Mouse (Mus musculus) lung, postnatal 0 days (tissue): ENCODE data around the gene Rnf216. TPM values are rescaled to one million over a fixed set of nuclear protein-coding genes. Genes with fewer than 3 reads are reported as not detected.

Source experiments
- ATAC-seq: fragments of 200-750 bp; cut with Nextera tagmentation; 2 replicates; pipeline ENCODE4 v1.8.0; 2017; ENCODE audit warnings: moderate library complexity
- DNase-seq: peaks from one replicate; pipeline ENCODE4 v3.0.0-alpha.2; 2016; ENCODE audit warnings: low spot score
- H3K27ac ChIP-seq: fragments of 300-500 bp; sonication (generic); 2 replicates; pipeline ENCODE4 v1.5.1; 2014; ENCODE audit warnings: antibody characterized with exemption, mild to moderate bottlenecking, low read length, mixed read lengths
- H3K27me3 ChIP-seq: fragments of 300-500 bp; sonication (generic); replicated peaks from 2 replicates; pipeline ENCODE4 v1.6.1; 2014; ENCODE audit warnings: low read length, mixed read lengths; ENCODE audit not compliant: insufficient read depth
- H3K36me3 ChIP-seq: fragments of 300-500 bp; sonication (generic); 2 replicates; pipeline ENCODE4 v1.6.1; 2014; ENCODE audit warnings: low read length, mixed read lengths; ENCODE audit not compliant: insufficient read depth
- H3K4me1 ChIP-seq: fragments of 300-500 bp; sonication (generic); 2 replicates; pipeline ENCODE4 v1.6.1; 2014; ENCODE audit warnings: antibody characterized with exemption, low read depth, low read length, mixed read lengths; ENCODE audit not compliant: insufficient read depth
- H3K4me2 ChIP-seq: fragments of 300-500 bp; sonication (generic); replicated peaks from 2 replicates; pipeline ENCODE4 v1.6.1; 2014; ENCODE audit warnings: low read depth, mild to moderate bottlenecking, low read length, moderate library complexity, mixed read lengths
- H3K4me3 ChIP-seq: fragments of 300-500 bp; sonication (generic); 2 replicates; pipeline ENCODE4 v1.5.1; 2014; ENCODE audit warnings: low read depth, low read length
- H3K9ac ChIP-seq: fragments of 300-500 bp; sonication (generic); replicated peaks from 2 replicates; pipeline ENCODE4 v1.6.1; 2014; ENCODE audit warnings: low read depth, mild to moderate bottlenecking
- H3K9me3 ChIP-seq: fragments of 300-500 bp; sonication (generic); 2 replicates; pipeline ENCODE4 v1.6.1; 2016; ENCODE audit warnings: low read length, mixed read lengths
- CTCF ChIP-seq: IDR thresholded peaks from 2 replicates; pipeline ENCODE4 v1.5.1; 2016; ENCODE audit warnings: antibody characterized with exemption, mild to moderate bottlenecking
- EP300 ChIP-seq: IDR thresholded peaks from 2 replicates; pipeline ENCODE4 v1.6.1; 2016; ENCODE audit warnings: antibody characterized with exemption, mild to moderate bottlenecking, control low read depth
- WGBS: fragments of 180-500 bp; shearing (Covaris S2); extraction: QIAGEN DNeasy Blood & Tissue Kit; methylation state at CpG from one replicate; pipeline ENCODE4 v1.1.7; 2014; 5-methylcytosine and 5-hydroxymethylcytosine counted together
- polyA plus RNA-seq: library from polyadenylated mRNA; unstranded; fragments of >200 nt; fragmentation: Nextera tagmentation; extraction: Ambion mirVana; gene quantifications from 2 replicates; pipeline ENCODE4 v1.2.1, GENCODE M21; 2015

The Rnf216 gene
- polyA plus RNA-seq, 1 experiment from 2014 or later: 23.2 TPM

DNA sequence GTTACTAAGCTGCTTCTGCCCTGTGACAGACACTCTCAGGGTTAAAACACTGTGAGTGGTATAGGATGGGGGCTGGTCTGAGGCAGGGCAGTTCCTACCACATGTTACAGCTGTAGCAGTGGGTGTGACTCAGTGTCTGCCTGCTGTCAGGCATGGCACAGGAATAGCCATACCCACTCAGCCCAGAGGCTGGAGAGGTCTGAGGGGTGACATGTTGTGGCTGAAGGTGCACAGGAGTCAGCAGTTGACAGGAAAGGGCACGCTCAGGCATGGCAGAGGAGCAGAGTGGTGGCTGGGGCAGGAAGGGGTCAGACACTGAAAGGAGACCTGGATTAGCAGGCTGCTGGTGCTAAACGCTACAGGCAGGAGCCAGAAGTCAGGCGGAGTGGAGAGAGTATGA lies 78.7 kb downstream of the Rnf216 start:
- H3K9me3 ChIP-seq: no peaks in the 10 kb centered on the region
- no peak overlapping the region for H3K27ac ChIP-seq
- no peak overlapping the region for H3K4me3 ChIP-seq
- DNase-seq (no peak), ATAC-seq (no peak)
- H3K27me3 ChIP-seq: no peaks in the 10 kb centered on the region
- peaks cover 5% of the 10 kb centered on the region; the same call in 1 of the 2 replicates for H3K4me1 ChIP-seq
- no peak for TF ChIP-seq CTCF
- no peak for TF ChIP-seq EP300
- 76% methylated on average over 3 of the region's 3 CpGs for WGBS
- no peak overlapping the region for H3K4me2 ChIP-seq
- no peak overlapping the region for H3K9ac ChIP-seq
- H3K36me3 ChIP-seq: no peaks in the 10 kb centered on the region

GRCm38 (mm10) chr5:143033277-143033676 lies 79.5 kb downstream of the Rnf216 start:
- peaks cover 5% of the 10 kb centered on the region; the same call in 1 of the 2 replicates for H3K4me1 ChIP-seq
- H3K27me3 ChIP-seq: no peaks in the 10 kb centered on the region
- no peak overlapping the region for H3K4me2 ChIP-seq
- no peak overlapping the region for H3K4me3 ChIP-seq
- no peaks in the 10 kb centered on the region for H3K9me3 ChIP-seq
- no peak for ATAC-seq
- no peak overlapping the region for H3K9ac ChIP-seq
- no peak for DNase-seq
- H3K36me3 ChIP-seq: no peaks in the 10 kb centered on the region
- WGBS: 78% methylated on average over 3 of the region's 3 CpGs
- no peak overlapping the region for H3K27ac ChIP-seq
- no peak for TF ChIP-seq EP300
- TF ChIP-seq CTCF: no peak

DNA sequence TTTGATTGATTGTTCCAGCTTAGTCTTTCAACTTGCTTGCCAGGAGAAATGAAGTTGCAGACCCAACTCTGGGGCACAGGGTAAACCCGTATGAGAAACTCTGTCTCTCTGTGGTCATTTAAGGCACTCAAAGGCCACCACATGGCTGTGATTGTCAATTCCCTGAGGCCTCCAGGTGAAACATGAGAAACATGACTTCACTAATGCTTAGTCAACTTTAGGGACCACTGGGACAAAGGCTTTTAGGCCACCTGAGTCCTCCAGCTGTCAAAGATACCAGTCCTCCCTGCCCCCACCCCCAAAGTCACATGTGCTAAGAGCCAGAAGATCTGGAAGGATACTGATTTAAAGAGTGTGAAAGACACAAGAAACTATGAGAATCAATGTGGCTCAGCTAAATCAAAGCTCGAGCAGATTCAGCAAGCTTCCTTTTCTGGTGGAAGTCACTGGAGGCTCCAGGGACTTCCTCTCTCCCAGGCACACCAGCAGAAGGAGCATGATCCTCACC lies 80.1 kb downstream of the Rnf216 start:
- Histone ChIP-seq H3K9me3 (no peaks in the 10 kb centered on the region), H3K27me3 (no peaks in the 10 kb centered on the region), H3K4me3 (no peak overlapping the region), H3K4me1 (peaks cover 5% of the 10 kb centered on the region; the same call in 1 of the 2 replicates), H3K9ac (no peak overlapping the region), H3K36me3 (0 out of 2 replicates have a peak, but pooled peaks cover 1% of the 10 kb centered on the region), H3K27ac (no peak overlapping the region), H3K4me2 (no peak overlapping the region)
- no peak for DNase-seq
- no peak for ATAC-seq
- WGBS: 41% methylated on average over 2 of the region's 2 CpGs
- TF ChIP-seq CTCF (no peak), EP300 (no peak)

DNA sequence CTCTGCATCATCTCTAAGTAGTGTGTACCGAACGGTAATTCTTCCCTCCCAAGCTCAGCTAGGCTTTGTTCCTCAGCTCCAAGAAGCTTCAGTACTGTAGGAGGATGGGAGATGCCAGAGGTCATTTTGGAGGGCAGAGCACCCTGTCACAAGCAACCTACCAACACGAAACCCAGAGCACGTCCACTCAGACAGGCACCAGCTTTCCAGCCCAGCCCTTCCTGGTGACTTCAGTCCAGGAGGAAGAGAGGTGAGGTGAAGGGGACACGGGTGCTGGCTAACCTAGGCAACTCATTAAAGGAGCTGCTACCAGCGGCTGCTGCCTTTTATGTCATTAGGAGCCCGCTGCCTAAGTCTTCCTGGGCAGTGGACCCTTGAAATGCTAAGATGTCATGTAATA lies 81.1 kb downstream of the Rnf216 start:
- no peak for DNase-seq
- H3K36me3 ChIP-seq: peaks cover 10% of the 10 kb centered on the region; the same call in 1 of the 2 replicates
- no peak for TF ChIP-seq CTCF
- no peak for TF ChIP-seq EP300
- H3K4me3 ChIP-seq: no peak overlapping the region
- WGBS: 55% methylated on average over 7 of the region's 7 CpGs
- H3K9me3 ChIP-seq: no peaks in the 10 kb centered on the region
- H3K4me2 ChIP-seq: no peak overlapping the region
- H3K27ac ChIP-seq: peak overlapping the region; percentile 73
- no peaks in the 10 kb centered on the region for H3K27me3 ChIP-seq
- peaks cover 5% of the 10 kb centered on the region; the same call in 1 of the 2 replicates for H3K4me1 ChIP-seq
- H3K9ac ChIP-seq: no peak overlapping the region
- peak; percentile 7; the same call in 1 of the 2 replicates for ATAC-seq

DNA sequence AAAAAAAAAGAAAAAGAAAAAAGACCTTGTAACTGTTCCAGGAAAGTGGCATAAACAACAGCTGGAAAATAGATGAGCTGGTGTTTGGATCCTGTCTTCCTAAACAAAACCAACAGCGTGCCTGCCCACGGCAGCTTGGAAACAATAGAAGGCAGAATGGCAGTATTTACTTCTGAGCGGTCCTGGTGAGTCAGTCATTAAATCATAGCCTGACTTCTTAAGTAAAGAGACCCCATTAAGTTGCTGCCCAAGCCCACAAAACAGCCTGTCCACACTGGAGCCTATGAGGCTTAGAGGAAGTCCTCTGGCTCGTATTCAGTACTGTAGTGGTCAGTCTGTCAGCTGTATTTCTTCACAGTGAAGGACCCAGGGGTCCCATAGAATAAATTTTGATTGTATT lies 81.6 kb downstream of the Rnf216 start:
- DNase-seq: peak; percentile 67
- Histone ChIP-seq H3K9ac (no peak overlapping the region), H3K4me1 (peaks cover 5% of the 10 kb centered on the region; the same call in 1 of the 2 replicates), H3K36me3 (peaks cover 14% of the 10 kb centered on the region; the same call in 1 of the 2 replicates), H3K27ac (peak overlapping the region; percentile 73), H3K9me3 (no peaks in the 10 kb centered on the region), H3K27me3 (no peaks in the 10 kb centered on the region), H3K4me3 (no peak overlapping the region), H3K4me2 (no peak overlapping the region)
- peak; percentile 82 for ATAC-seq
- TF ChIP-seq EP300: peak; percentile 51; the same call in 1 of the 2 replicates
- no peak for TF ChIP-seq CTCF
- 31% methylated on average over 4 of the region's 4 CpGs for WGBS

- no peak for ATAC-seq
- no peak overlapping the region for H3K9ac ChIP-seq
- H3K4me3 ChIP-seq: no peak overlapping the region
- DNase-seq: no peak
- H3K36me3 ChIP-seq: peaks cover 21% of the 10 kb centered on the region
- H3K4me2 ChIP-seq: no peak overlapping the region
- H3K4me1 ChIP-seq: no peaks in the 10 kb centered on the region
- 86% methylated on average over 2 of the region's 2 CpGs for WGBS
- no peaks in the 10 kb centered on the region for H3K9me3 ChIP-seq
- TF ChIP-seq CTCF: no peak
- TF ChIP-seq EP300: no peak
- H3K27me3 ChIP-seq: no peaks in the 10 kb centered on the region
- no peak overlapping the region for H3K27ac ChIP-seq
These were observed 88.9 kb downstream of the Rnf216 start for GRCm38 (mm10) chr5:143023887-143024286.
